Comparison of ENCODE assay signal across 8 mouse cellular contexts in genomic region chr1:119463386-119463785, GRCm38 (mm10). TPM values are rescaled to one million over a fixed set of nuclear protein-coding genes. Genes with fewer than 3 reads are reported as not detected.
A peak's percentile ranks its signal among the peaks of the same experiment; 100 is the strongest.
DNase-seq lines count a peak whose midpoint lies in the region; ATAC-seq lines count a peak whose summit lies in the region.

No protein-coding gene starts in this region.

- H3K9ac ChIP-seq in hindbrain, embryonic 11.5 days (ENCODE audit: low read depth, low read length): no peak overlapping the region
- H3K9ac ChIP-seq in hindbrain, embryonic 13.5 days: no peak overlapping the region
- no peak overlapping the region for H3K9ac ChIP-seq in embryonic facial prominence, embryonic 11.5 days (replicated peaks; ENCODE audit: low read length)

- no peak overlapping the region for H3K27ac ChIP-seq in hindbrain, embryonic 11.5 days (ENCODE audit: low read depth, low read length)
- H3K27ac ChIP-seq in hindbrain, embryonic 13.5 days: no peak overlapping the region
- no peak overlapping the region for H3K27ac ChIP-seq in embryonic facial prominence, embryonic 11.5 days (replicated peaks; ENCODE audit: low read depth, low read length)

- no peaks in the 10 kb centered on the region for H3K36me3 ChIP-seq in hindbrain, embryonic 11.5 days (ENCODE audit: control insufficient read depth, insufficient read depth, low read length)
- no peaks in the 10 kb centered on the region for H3K36me3 ChIP-seq in hindbrain, embryonic 13.5 days
- no peaks in the 10 kb centered on the region for H3K36me3 ChIP-seq in embryonic facial prominence, embryonic 11.5 days (replicated peaks; ENCODE audit: control insufficient read depth, insufficient read depth, low read depth, low read length)

- WGBS in hindbrain, embryonic 11.5 days: 49% methylated on average over 2 of the region's 2 CpGs
- 42% methylated on average over 2 of the region's 2 CpGs for WGBS in hindbrain, embryonic 13.5 days
- WGBS in embryonic facial prominence, embryonic 11.5 days: 41% methylated on average over 2 of the region's 2 CpGs

- no peaks in the 10 kb centered on the region for H3K4me1 ChIP-seq in hindbrain, embryonic 11.5 days (replicated peaks; ENCODE audit: control insufficient read depth, insufficient read depth, low read length)
- no peaks in the 10 kb centered on the region for H3K4me1 ChIP-seq in hindbrain, embryonic 13.5 days (replicated peaks)
- no peaks in the 10 kb centered on the region for H3K4me1 ChIP-seq in embryonic facial prominence, embryonic 11.5 days (ENCODE audit: control insufficient read depth, insufficient read depth, low read length)

- H3K9me3 ChIP-seq in hindbrain, embryonic 11.5 days (ENCODE audit: control insufficient read depth, low read length): no peaks in the 10 kb centered on the region
- H3K9me3 ChIP-seq in hindbrain, embryonic 13.5 days: no peaks in the 10 kb centered on the region
- H3K9me3 ChIP-seq in embryonic facial prominence, embryonic 11.5 days (replicated peaks; ENCODE audit: control insufficient read depth, low read length): no peaks in the 10 kb centered on the region

- peak; percentile 77 for DNase-seq in hindbrain, embryonic 11.5 days (ENCODE audit: low spot score)
- DNase-seq in B cell, adult 2 months: peak; percentile 58
- peak; percentile 28 for DNase-seq in T-cell, adult 2 months (ENCODE audit: low spot score)
- peak; percentile 79 for DNase-seq in embryonic facial prominence, embryonic 11.5 days (ENCODE audit: low spot score)
- DNase-seq in kidney, postnatal 4 days: peak; percentile 83 to 84
- no peak for DNase-seq in Muller cell, postnatal 12 days (ENCODE audit: inconsistent ontology term)

- H3K4me2 ChIP-seq in hindbrain, embryonic 11.5 days (replicated peaks; ENCODE audit: low read depth, low read length): no peak overlapping the region
- H3K4me2 ChIP-seq in hindbrain, embryonic 13.5 days: no peak overlapping the region
- no peak overlapping the region for H3K4me2 ChIP-seq in embryonic facial prominence, embryonic 11.5 days (ENCODE audit: low read depth, low read length)

- H3K27me3 ChIP-seq in hindbrain, embryonic 11.5 days (ENCODE audit: control insufficient read depth, insufficient read depth, low read length): no peaks in the 10 kb centered on the region
- H3K27me3 ChIP-seq in hindbrain, embryonic 13.5 days: 0 out of 2 replicates have a peak, but pooled peaks cover 3% of the 10 kb centered on the region
- H3K27me3 ChIP-seq in embryonic facial prominence, embryonic 11.5 days (ENCODE audit: control insufficient read depth, insufficient read depth, low read length): no peaks in the 10 kb centered on the region

- ATAC-seq in hindbrain, embryonic 11.5 days (ENCODE audit: low FRiP score): no peak
- no peak for ATAC-seq in hindbrain, embryonic 13.5 days (ENCODE audit: low FRiP score)
- no peak for ATAC-seq in embryonic facial prominence, embryonic 11.5 days (replicated peaks; ENCODE audit: insufficient number of reproducible peaks, low FRiP score, low TSS enrichment, low read depth)
- ATAC-seq in neutrophil, adult 5-6 weeks (ENCODE audit: extremely low read depth, insufficient number of reproducible peaks, low FRiP score, poor library complexity, severe bottlenecking): peak; percentile 25; the same call in 1 of the 2 replicates

- H3K4me3 ChIP-seq in hindbrain, embryonic 11.5 days (ENCODE audit: low read depth, low read length): no peak overlapping the region
- H3K4me3 ChIP-seq in hindbrain, embryonic 13.5 days: no peak overlapping the region
- H3K4me3 ChIP-seq in embryonic facial prominence, embryonic 11.5 days (ENCODE audit: low read depth, low read length): no peak overlapping the region

RNA-seq across cellular contexts. Expression of gene Ralb, which starts 41.2 kb away (rescaled TPM):
- 70.5 and 75.3 TPM in 2 replicates for polyA plus RNA-seq in hindbrain, embryonic 11.5 days (2014; fragmentation: Nextera tagmentation; extraction: Ambion mirVana)
- 67.3 and 69.0 TPM in 2 replicates for polyA plus RNA-seq in hindbrain, embryonic 13.5 days (2015; fragmentation: Nextera tagmentation; extraction: Ambion mirVana)
- polyA plus RNA-seq in embryonic facial prominence, embryonic 11.5 days (2014; fragmentation: Nextera tagmentation; extraction: Ambion mirVana): 102 TPM in 2 replicates
- 44.1 and 46.2 TPM in 2 replicates for total RNA-seq in neutrophil, adult 5-6 weeks (2017)

RNA-seq across cellular contexts. Expression of gene Inhbb, which starts 41.3 kb away (rescaled TPM):
- polyA plus RNA-seq in hindbrain, embryonic 11.5 days (2014; fragmentation: Nextera tagmentation; extraction: Ambion mirVana): 0.32 and 1.0 TPM in 2 replicates
- polyA plus RNA-seq in hindbrain, embryonic 13.5 days (2015; fragmentation: Nextera tagmentation; extraction: Ambion mirVana): 2.2 and 2.7 TPM in 2 replicates
- polyA plus RNA-seq in embryonic facial prominence, embryonic 11.5 days (2014; fragmentation: Nextera tagmentation; extraction: Ambion mirVana): 0.11 and 0.17 TPM in 2 replicates
- total RNA-seq in neutrophil, adult 5-6 weeks (2017): not detected in 2 replicates
